Mouse (Mus musculus) gastrocnemius, postnatal 25 days (tissue): ENCODE results near the gene Man1a2. TPM values are rescaled to one million over a fixed set of nuclear protein-coding genes. Genes with fewer than 3 reads are reported as not detected.

Experiments
- DNase-seq: peaks from one replicate; pipeline ENCODE4 v3.0.0; 2022
- long read RNA-seq, 2 experiments: library from polyadenylated mRNA; stranded (forward); transcript quantifications; one replicate each; pipeline ENCODE4 v2.0.0; 2021
- total RNA-seq, 2 experiments: library from RNA; stranded (reverse); gene quantifications; 1 replicate in 1 of 2; 2 replicates in 1 of 2; pipeline ENCODE4 v1.2.3; 2021

Gene Man1a2
- total RNA-seq = 10 to 100 TPM; 19.5 to 21.1 TPM
- long read RNA-seq, experiment 1, partial matches to known transcripts = 0 of 1 reads
- long read RNA-seq, experiment 1, other reads (novel, unspliced or antisense) = 1 of 1 reads
- long read RNA-seq, experiment 2, full-length matches to known transcripts = 2 of 3 reads
- long read RNA-seq, experiment 2, partial matches to known transcripts = 0 of 3 reads
- long read RNA-seq, experiment 2, other reads (novel, unspliced or antisense) = 1 of 3 reads

GRCm38 (mm10) chr3:100685087-100685762 is at the start of gene Man1a2:
Gene Man1a2, minus strand, starts transcription at chr3:100685503.
- peak; percentile 84 for DNase-seq

GRCm38 (mm10) chr3:100734482-100735154 is 49.3 kb upstream of the Man1a2 start:
- DNase-seq = no peak

GRCm38 (mm10) chr3:100731896-100732295 is 46.6 kb upstream of the Man1a2 start:
- DNase-seq = no peak

GRCm38 (mm10) chr3:100731347-100731746 is 46.0 kb upstream of the Man1a2 start:
- DNase-seq = no peak

GRCm38 (mm10) chr3:100728008-100728712 is 42.9 kb upstream of the Man1a2 start:
- no peak for DNase-seq

- no peak for DNase-seq
Measured at GRCm38 (mm10) chr3:100725960-100726674, 40.8 kb upstream of the Man1a2 start.

- DNase-seq = no peak
Measured at GRCm38 (mm10) chr3:100720786-100721300, 35.5 kb upstream of the Man1a2 start.

- no peak for DNase-seq
Measured at GRCm38 (mm10) chr3:100716241-100716640, 30.9 kb upstream of the Man1a2 start.

GRCm38 (mm10) chr3:100715367-100715766 is 30.1 kb upstream of the Man1a2 start:
- no peak for DNase-seq

GRCm38 (mm10) chr3:100713142-100714005 is 28.1 kb upstream of the Man1a2 start:
- DNase-seq = no peak

- DNase-seq = no peak
Measured at GRCm38 (mm10) chr3:100712140-100712539, 26.8 kb upstream of the Man1a2 start.

- no peak for DNase-seq
Measured at GRCm38 (mm10) chr3:100711486-100711885, 26.2 kb upstream of the Man1a2 start.

- DNase-seq = no peak
Measured at GRCm38 (mm10) chr3:100707117-100707516, 21.8 kb upstream of the Man1a2 start.

- no peak for DNase-seq
Measured at GRCm38 (mm10) chr3:100705128-100705667, 19.9 kb upstream of the Man1a2 start.

- no peak for DNase-seq
Measured at GRCm38 (mm10) chr3:100703847-100704644, 18.7 kb upstream of the Man1a2 start.

GRCm38 (mm10) chr3:100702875-100703846 is 17.9 kb upstream of the Man1a2 start:
- DNase-seq = no peak

- no peak for DNase-seq
Measured at GRCm38 (mm10) chr3:100688747-100689146, 3.4 kb upstream of the Man1a2 start.

- DNase-seq = no peak
Measured at GRCm38 (mm10) chr3:100686756-100687155, 1.5 kb upstream of the Man1a2 start.
